Mouse (Mus musculus) spleen, adult 2 months (tissue): ENCODE results near the gene Tmem247. TPM values are rescaled to one million over a fixed set of nuclear protein-coding genes. Genes with fewer than 3 reads are reported as not detected.

Source experiments
- DNase-seq, 2 experiments: peaks; one replicate each; pipeline versions ENCODE4 v3.0.0 to v3.0.0-alpha.2; 2012 to 2021; ENCODE audit warnings: low spot score in 2 of 2, low read depth in 1 of 2
- H3K27ac ChIP-seq: fragments of 200-500 bp; 2 replicates; pipeline ENCODE4 v1.5.1; 2012; ENCODE audit warnings: low read length, inconsistent platforms; ENCODE audit not compliant: insufficient read depth
- H3K27me3 ChIP-seq: fragments of 200-500 bp; 2 replicates; pipeline ENCODE4 v1.6.1; 2012; ENCODE audit warnings: mild to moderate bottlenecking, moderate library complexity, low read length, inconsistent platforms; ENCODE audit not compliant: control insufficient read depth, insufficient read depth
- H3K36me3 ChIP-seq: fragments of 200-500 bp; 2 replicates; pipeline ENCODE4 v1.6.1; 2012; ENCODE audit warnings: mild to moderate bottlenecking, low read length, inconsistent platforms; ENCODE audit not compliant: control insufficient read depth, insufficient read depth
- H3K4me1 ChIP-seq: fragments of 200-500 bp; 2 replicates; pipeline ENCODE4 v1.6.1; 2011; ENCODE audit warnings: inconsistent platforms; ENCODE audit not compliant: control insufficient read depth, insufficient read depth, insufficient read length
- H3K4me3 ChIP-seq: fragments of 200-500 bp; 2 replicates; pipeline ENCODE4 v1.5.1; 2011; ENCODE audit warnings: mild to moderate bottlenecking, inconsistent platforms; ENCODE audit not compliant: insufficient read depth, insufficient read length; ENCODE audit errors: extremely low read depth
- CTCF ChIP-seq: fragments of 200-500 bp; IDR thresholded peaks from 2 replicates; pipeline ENCODE4 v1.5.1; 2011; ENCODE audit warnings: mild to moderate bottlenecking, inconsistent platforms; ENCODE audit not compliant: insufficient read depth, insufficient read length, insufficient replicate concordance; ENCODE audit errors: extremely low read depth
- POLR2A ChIP-seq: fragments of 200-500 bp; IDR thresholded peaks from 2 replicates; pipeline ENCODE4 v1.6.1; 2011; ENCODE audit warnings: low read depth, low read length, inconsistent platforms
- WGBS: fragments of 180-500 bp; shearing (Covaris S2); methylation state at CpG from one replicate; pipeline ENCODE4 v1.1.7; 2018; 5-methylcytosine and 5-hydroxymethylcytosine counted together
- polyA plus RNA-seq: library from polyadenylated mRNA; depleted of rRNA; stranded (reverse); fragments of >200 nt; gene quantifications from 2 replicates; pipeline ENCODE4 v1.2.3, GENCODE M21; 2012

The Tmem247 gene
- polyA plus RNA-seq, 1 experiment = not detected

DNA sequence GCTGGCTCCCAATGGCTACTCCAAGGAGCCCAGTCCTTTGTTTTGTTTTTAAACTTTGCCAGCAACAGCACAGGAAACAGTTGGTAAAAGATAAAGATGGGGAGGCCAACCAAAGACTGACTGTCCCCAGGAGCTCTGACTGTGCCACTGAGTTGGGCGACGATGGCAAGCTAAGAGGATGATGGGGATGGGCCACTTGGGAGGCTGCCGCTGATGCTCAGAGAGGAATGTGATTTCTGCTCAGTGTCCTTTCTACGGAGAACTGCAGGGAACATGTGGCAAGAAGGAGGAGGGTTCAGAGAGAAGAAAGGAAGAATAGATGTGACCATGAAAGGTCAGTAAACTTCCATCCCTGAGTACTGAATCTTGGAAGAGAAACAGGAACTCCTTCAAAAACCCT is 22.0 kb upstream of the Tmem247 start:
- 83% methylated on average over 4 of the region's 4 CpGs for WGBS
- H3K36me3 ChIP-seq = no peaks in the 10 kb centered on the region
- no peak for TF ChIP-seq POLR2A
- no peak overlapping the region for H3K4me3 ChIP-seq
- no peaks in the 10 kb centered on the region for H3K4me1 ChIP-seq
- no peak overlapping the region for H3K27ac ChIP-seq
- no peak for DNase-seq
- no peaks in the 10 kb centered on the region for H3K27me3 ChIP-seq

DNA sequence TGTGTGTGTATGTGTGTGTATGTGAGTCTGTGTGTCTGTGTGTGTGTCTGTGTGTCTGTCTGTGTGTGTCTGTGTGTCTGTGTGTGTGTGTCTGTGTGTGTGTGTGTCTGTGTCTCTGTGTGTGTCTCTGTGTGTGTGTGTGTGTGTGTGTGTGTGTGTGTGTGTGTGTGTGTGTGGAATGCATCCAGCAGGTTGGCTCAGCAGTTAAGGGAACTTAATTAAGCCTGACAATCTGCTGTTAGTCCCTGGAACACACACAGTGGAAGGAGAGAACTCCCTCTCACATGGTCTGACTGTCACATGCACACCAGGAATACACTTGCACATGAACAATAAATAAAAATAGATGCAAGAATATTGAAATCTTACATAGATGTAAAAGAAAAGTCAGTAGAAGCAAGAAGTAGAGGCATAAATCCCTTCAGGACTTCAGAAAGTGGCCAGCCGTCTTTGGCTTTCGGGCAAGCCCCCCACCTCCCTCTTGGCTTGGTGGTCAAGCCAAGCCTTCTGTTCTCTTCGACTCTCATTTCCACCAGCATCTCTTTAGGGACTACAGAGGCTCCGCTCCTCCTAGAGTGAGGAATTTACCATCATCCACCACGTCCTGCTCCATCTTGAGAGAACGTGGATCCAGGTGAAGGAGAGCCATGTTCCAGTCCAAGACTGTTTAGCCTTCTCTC is 19.5 kb upstream of the Tmem247 start:
- no peak for DNase-seq
- no peaks in the 10 kb centered on the region for H3K27me3 ChIP-seq

DNA sequence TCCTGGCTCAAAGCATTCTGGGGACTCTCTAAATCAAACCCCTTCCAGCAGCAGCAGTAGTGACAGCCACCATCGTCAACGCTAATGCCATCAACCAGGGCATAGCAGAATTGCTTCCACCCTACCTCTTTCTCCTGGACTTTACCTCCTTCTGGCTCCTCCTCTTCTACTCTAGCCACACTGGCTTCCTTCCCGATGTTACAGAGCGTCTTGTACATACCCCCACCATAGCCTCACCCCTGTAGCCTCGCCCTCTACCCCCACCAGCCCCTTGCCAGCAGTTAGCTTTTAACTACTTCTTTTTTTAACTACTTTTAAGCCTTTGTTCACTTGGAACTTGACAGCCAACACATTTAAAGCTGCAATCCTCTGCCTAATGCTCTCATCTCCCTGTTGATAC is 17.3 kb upstream of the Tmem247 start:
- TF ChIP-seq CTCF = no peak
- no peak for TF ChIP-seq POLR2A
- 24% methylated on average over 5 of the region's 5 CpGs for WGBS
- Histone ChIP-seq H3K36me3 (no peaks in the 10 kb centered on the region), H3K27ac (no peak overlapping the region), H3K4me1 (peaks cover 2% of the 10 kb centered on the region; the same call in 1 of the 2 replicates), H3K4me3 (no peak overlapping the region), H3K27me3 (no peaks in the 10 kb centered on the region)
- no peak for DNase-seq

More for the DNA sequence above, 19.5 kb upstream of the Tmem247 start:
- Histone ChIP-seq H3K4me3 (no peak overlapping the region), H3K27ac (no peak overlapping the region), H3K4me1 (no peaks in the 10 kb centered on the region), H3K36me3 (no peaks in the 10 kb centered on the region)
- TF ChIP-seq POLR2A = no peak
- no peak for TF ChIP-seq CTCF
- 95% methylated on average over 6 of the region's 6 CpGs for WGBS

DNA sequence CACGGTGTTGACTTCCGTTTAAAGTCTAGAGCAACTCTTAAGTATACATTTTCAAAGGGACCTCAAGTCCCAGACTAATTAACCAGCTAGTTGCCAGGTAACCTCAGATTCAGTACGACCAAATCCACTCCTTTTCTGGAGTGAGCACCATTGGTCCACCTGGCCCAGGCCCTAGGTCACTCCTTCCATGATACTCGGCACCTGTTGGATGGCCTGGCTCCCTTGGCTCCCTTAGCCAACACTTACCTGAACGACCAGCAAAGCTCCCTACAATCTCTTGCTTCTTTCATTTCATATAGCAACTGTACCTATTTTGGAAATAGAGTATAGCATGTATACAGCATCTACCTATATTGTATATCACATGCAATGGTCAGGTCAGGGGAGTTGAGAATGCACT is 16.6 kb upstream of the Tmem247 start:
- H3K36me3 ChIP-seq = no peaks in the 10 kb centered on the region
- no peak for TF ChIP-seq POLR2A
- no peak for TF ChIP-seq CTCF

DNA sequence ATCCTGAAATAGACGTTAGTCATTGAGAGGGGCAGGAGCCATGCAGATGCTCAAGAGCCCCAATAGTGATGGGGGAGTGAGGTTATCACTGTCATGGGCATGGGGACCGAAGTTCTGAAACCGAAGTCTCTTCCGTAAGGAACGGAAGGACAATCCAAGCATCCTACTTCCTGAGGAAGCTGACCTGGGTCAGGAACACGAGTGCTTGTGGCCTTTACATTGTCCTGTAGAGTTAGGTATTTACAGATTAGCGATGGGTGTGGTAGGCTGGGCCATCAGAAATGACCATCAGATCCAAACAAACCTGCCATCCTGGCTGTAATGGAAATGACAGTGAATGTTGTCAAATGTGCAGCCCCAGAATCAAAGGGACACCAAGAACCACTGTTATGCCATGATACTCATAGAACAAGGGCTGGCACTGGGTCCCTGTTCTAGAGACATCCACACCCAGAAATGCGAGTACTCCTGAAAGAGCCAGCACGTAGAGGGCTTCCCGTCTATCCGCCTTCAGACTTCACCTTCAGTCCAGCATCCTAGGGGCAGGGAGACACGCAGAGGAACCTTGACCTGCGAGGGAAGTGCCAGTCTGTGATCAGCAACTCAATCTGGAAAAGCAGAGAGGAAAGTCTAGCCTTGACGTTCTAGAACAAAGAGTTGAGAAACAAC is 14.6 kb upstream of the Tmem247 start:
- 92% methylated on average over 14 of the region's 14 CpGs for WGBS
- no peak for TF ChIP-seq CTCF
- no peak for TF ChIP-seq POLR2A
- no peak overlapping the region for H3K27ac ChIP-seq
- no peaks in the 10 kb centered on the region for H3K36me3 ChIP-seq
- no peak overlapping the region for H3K4me3 ChIP-seq
- peaks cover 2% of the 10 kb centered on the region; the same call in 1 of the 2 replicates for H3K4me1 ChIP-seq
- no peak for DNase-seq
- no peaks in the 10 kb centered on the region for H3K27me3 ChIP-seq

More for the DNA sequence above, 16.6 kb upstream of the Tmem247 start:
- Histone ChIP-seq H3K27me3 (no peaks in the 10 kb centered on the region), H3K4me3 (no peak overlapping the region), H3K4me1 (peaks cover 2% of the 10 kb centered on the region; the same call in 1 of the 2 replicates), H3K27ac (no peak overlapping the region)
- WGBS = 83% methylated on average over 5 of the region's 5 CpGs
- no peak for DNase-seq

DNA sequence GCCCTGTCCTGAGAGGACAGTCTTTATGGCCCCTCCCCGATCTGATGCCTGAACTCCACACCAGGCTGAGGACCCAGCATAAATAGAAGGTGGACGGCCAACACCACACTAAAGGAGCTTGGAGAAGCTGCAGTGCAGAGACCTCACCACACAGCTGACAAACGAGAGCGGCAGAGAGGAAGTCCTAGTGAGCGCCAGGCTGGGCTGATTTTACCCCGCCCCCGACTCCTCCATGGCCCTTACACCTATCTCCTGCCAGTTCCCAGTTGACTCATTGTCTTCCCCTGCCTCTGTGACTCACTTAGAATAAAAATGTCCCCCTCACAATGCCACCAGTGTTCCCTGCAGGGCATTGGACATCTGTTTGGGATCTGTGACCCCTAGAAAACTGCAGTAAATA is 13.6 kb upstream of the Tmem247 start:
- no peaks in the 10 kb centered on the region for H3K36me3 ChIP-seq
- no peaks in the 10 kb centered on the region for H3K27me3 ChIP-seq
- DNase-seq = peak in 1 of 2 experiments; percentile 12
- peaks cover 2% of the 10 kb centered on the region; the same call in 1 of the 2 replicates for H3K4me1 ChIP-seq
- no peak overlapping the region for H3K27ac ChIP-seq
- 7% methylated on average over 7 of the region's 7 CpGs for WGBS
- H3K4me3 ChIP-seq = no peak overlapping the region
- TF ChIP-seq POLR2A = no peak
- no peak for TF ChIP-seq CTCF

DNA sequence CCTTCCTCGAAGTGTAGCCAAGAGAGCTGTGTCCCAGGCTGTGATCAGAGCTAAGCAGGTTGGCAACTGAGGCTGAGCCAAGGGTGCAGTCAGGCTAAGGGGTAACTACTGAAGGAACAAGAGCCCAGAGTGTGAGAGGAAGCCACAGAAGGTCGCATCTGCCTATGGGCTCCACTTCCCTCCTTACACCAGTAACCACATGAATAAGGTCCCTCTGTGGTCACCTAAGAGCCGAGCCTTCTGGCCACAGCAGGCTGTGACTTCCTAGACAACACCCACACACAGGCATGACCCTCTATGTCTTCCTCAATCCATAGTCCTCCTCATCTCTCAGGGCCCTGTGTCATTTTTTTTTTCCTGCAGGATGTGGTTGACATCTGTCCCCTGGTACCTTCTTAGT is 12.9 kb upstream of the Tmem247 start:
- no peak for DNase-seq
- no peaks in the 10 kb centered on the region for H3K27me3 ChIP-seq
- no peaks in the 10 kb centered on the region for H3K36me3 ChIP-seq
- TF ChIP-seq POLR2A (no peak), CTCF (no peak)
- no peak overlapping the region for H3K27ac ChIP-seq
- no peak overlapping the region for H3K4me3 ChIP-seq
- peaks cover 2% of the 10 kb centered on the region; the same call in 1 of the 2 replicates for H3K4me1 ChIP-seq
- 13% methylated on average over 3 of the region's 3 CpGs for WGBS
